Mouse (Mus musculus) kidney, postnatal 0 days (tissue): ENCODE measurements around the gene Acat3. TPM values are rescaled to one million over a fixed set of nuclear protein-coding genes. Genes with fewer than 3 reads are reported as not detected.
A peak's percentile ranks its signal among the peaks of the same experiment; 100 is the strongest.
"Not testable (repeated sequence)": the region's sequence is repeated elsewhere in the genome, so short reads cannot be mapped to it uniquely, and the experiment has no call there.

Experiments used
- ATAC-seq: fragments of 200-750 bp; cut with Nextera tagmentation; replicated peaks from 2 replicates; pipeline ENCODE4 v1.8.0; 2017; ENCODE audit warnings: low read depth, moderate number of reproducible peaks, moderate TSS enrichment, moderate library complexity; ENCODE audit not compliant: low FRiP score
- DNase-seq: peaks from one replicate; pipeline ENCODE4 v3.0.0-alpha.2; 2016; ENCODE audit warnings: low spot score
- H3K27ac ChIP-seq: fragments of 300-500 bp; sonication (generic); 2 replicates; pipeline ENCODE4 v1.5.1; 2014; ENCODE audit warnings: mild to moderate bottlenecking
- H3K27me3 ChIP-seq: fragments of 300-500 bp; sonication (generic); 2 replicates; pipeline ENCODE4 v1.6.1; 2014; ENCODE audit warnings: low read length, mixed read lengths; ENCODE audit not compliant: insufficient read depth
- H3K36me3 ChIP-seq: fragments of 300-500 bp; sonication (generic); 2 replicates; pipeline ENCODE4 v1.6.1; 2014; ENCODE audit warnings: low read length, mixed read lengths; ENCODE audit not compliant: insufficient read depth
- H3K4me1 ChIP-seq: fragments of 300-500 bp; sonication (generic); replicated peaks from 2 replicates; pipeline ENCODE4 v1.6.1; 2014; ENCODE audit warnings: antibody characterized with exemption, low read length, mixed read lengths; ENCODE audit not compliant: insufficient read depth
- H3K4me2 ChIP-seq: fragments of 300-500 bp; sonication (generic); 2 replicates; pipeline ENCODE4 v1.6.1; 2014; ENCODE audit warnings: mild to moderate bottlenecking, low read length, moderate library complexity, mixed read lengths
- H3K4me3 ChIP-seq: fragments of 300-500 bp; sonication (generic); replicated peaks from 2 replicates; pipeline ENCODE4 v1.5.1; 2014; ENCODE audit warnings: low read depth, low read length
- H3K9ac ChIP-seq: fragments of 300-500 bp; sonication (generic); 2 replicates; pipeline ENCODE4 v1.6.1; 2014; ENCODE audit warnings: low read depth, low read length
- H3K9me3 ChIP-seq: fragments of 300-500 bp; sonication (generic); replicated peaks from 2 replicates; pipeline ENCODE4 v1.6.1; 2016; ENCODE audit warnings: low read length, inconsistent platforms, mixed read lengths
- CTCF ChIP-seq: IDR thresholded peaks from 2 replicates; pipeline ENCODE4 v1.5.1; 2016; ENCODE audit warnings: antibody characterized with exemption, low read depth, mild to moderate bottlenecking, moderate library complexity
- WGBS: fragments of 180-500 bp; shearing (Covaris S2); extraction: QIAGEN DNeasy Blood & Tissue Kit; methylation state at CpG from one replicate; pipeline ENCODE4 v1.1.7; 2014; 5-methylcytosine and 5-hydroxymethylcytosine counted together
- polyA plus RNA-seq: library from polyadenylated mRNA; unstranded; fragments of >200 nt; fragmentation: Nextera tagmentation; extraction: Ambion mirVana; gene quantifications from 2 replicates; pipeline ENCODE4 v1.2.1, GENCODE M21; 2015

The Acat3 gene
- polyA plus RNA-seq, 1 experiment from 2014 or later: 4.4 TPM

GRCm38 (mm10) chr17:12963476-12963875 lies 23.1 kb upstream of the Acat3 start:
- Histone ChIP-seq H3K36me3 (0 out of 2 replicates have a peak, but pooled peaks cover 14% of the 10 kb centered on the region), H3K9ac (no peak overlapping the region), H3K9me3 (no peaks in the 10 kb centered on the region), H3K27me3 (no peaks in the 10 kb centered on the region), H3K27ac (no peak overlapping the region), H3K4me3 (no peak overlapping the region), H3K4me1 (0 out of 2 replicates have a peak, but pooled peaks cover 4% of the 10 kb centered on the region), H3K4me2 (no peak overlapping the region)
- 61% methylated on average over 3 of the region's 3 CpGs for WGBS
- TF ChIP-seq CTCF: no peak
- DNase-seq: peak; percentile 7
- no peak for ATAC-seq

GRCm38 (mm10) chr17:12960331-12960873 lies 20.0 kb upstream of the Acat3 start, which contains the start of gene Acat2:
Acat2 (minus strand) TSS chr17:12960747.
- WGBS: 0% methylated on average over 38 of the region's 42 CpGs
- peak; percentile 97 for DNase-seq
- peak within 1 kb of the TSS; percentile 31 for H3K9ac ChIP-seq
- no peak for TF ChIP-seq CTCF
- H3K4me2 ChIP-seq: peak within 1 kb of the TSS; percentile 65
- H3K27ac ChIP-seq: peak within 1 kb of the TSS; percentile 70; the same call in 1 of the 2 replicates
- peak; percentile 98 for ATAC-seq
- H3K9me3 ChIP-seq: no peaks in the 10 kb centered on the region
- H3K4me1 ChIP-seq: 0 out of 2 replicates have a peak, but pooled peaks cover 4% of the 10 kb centered on the region
- no peaks in the 10 kb centered on the region for H3K27me3 ChIP-seq
- H3K4me3 ChIP-seq: peak within 1 kb of the TSS; percentile 54
- 0 out of 2 replicates have a peak, but pooled peaks cover 3% of the 10 kb centered on the region for H3K36me3 ChIP-seq

DNA sequence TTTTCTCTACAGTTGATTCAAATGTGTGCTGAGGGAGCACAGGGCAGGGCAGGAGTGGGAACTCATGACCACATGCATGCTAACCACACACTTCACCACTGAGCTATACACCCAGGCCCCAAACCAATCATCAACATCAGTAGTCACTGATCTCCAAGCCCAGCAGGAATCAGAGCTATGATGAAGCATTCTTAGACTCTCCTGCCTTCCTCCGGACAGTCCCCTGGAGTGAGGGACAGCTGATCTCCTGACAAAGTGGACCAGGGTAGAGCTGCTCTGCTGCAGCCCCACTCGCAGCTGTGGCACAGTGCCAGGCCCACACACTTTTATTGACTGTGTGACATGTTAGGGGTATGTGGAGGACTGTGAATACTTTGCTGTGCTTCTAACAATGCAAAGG lies 19.0 kb upstream of the Acat3 start:
- WGBS: 21% methylated on average over 1 of the region's 2 CpGs
- H3K9ac ChIP-seq, H3K4me3 ChIP-seq, ATAC-seq, H3K27ac ChIP-seq, H3K4me2 ChIP-seq, H3K4me1 ChIP-seq, DNase-seq, H3K27me3 ChIP-seq, H3K9me3 ChIP-seq, H3K36me3 ChIP-seq: not testable (repeated sequence)

DNA sequence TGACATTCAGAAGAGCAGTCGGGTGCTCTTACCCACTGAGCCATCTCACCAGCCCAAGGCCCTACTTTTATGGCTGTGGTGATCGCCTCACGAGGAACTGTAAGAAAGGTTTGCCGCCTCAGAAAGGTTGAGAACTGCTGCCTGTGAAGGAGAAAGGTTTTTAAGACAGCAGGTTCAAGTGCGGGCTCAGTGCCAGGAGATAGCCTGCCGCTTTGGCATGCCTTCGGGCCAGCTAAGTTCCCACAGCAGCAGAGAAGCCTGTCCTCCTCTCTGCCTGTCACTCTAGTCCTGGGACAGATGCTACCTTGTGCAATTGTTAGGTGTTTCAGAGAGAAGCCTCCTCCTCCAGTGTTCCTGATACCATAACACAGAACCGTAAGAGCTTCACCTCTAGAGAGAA lies 16.3 kb upstream of the Acat3 start:
- no peaks in the 10 kb centered on the region for H3K9me3 ChIP-seq
- 0 out of 2 replicates have a peak, but pooled peaks cover 4% of the 10 kb centered on the region for H3K4me1 ChIP-seq
- no peak overlapping the region for H3K4me3 ChIP-seq
- H3K27me3 ChIP-seq: no peaks in the 10 kb centered on the region
- WGBS: 93% methylated on average over 8 of the region's 8 CpGs
- H3K27ac ChIP-seq: no peak overlapping the region
- H3K4me2 ChIP-seq: no peak overlapping the region
- H3K36me3 ChIP-seq: 0 out of 2 replicates have a peak, but pooled peaks cover 3% of the 10 kb centered on the region
- TF ChIP-seq CTCF: no peak
- ATAC-seq (no peak), DNase-seq (no peak)
- no peak overlapping the region for H3K9ac ChIP-seq

DNA sequence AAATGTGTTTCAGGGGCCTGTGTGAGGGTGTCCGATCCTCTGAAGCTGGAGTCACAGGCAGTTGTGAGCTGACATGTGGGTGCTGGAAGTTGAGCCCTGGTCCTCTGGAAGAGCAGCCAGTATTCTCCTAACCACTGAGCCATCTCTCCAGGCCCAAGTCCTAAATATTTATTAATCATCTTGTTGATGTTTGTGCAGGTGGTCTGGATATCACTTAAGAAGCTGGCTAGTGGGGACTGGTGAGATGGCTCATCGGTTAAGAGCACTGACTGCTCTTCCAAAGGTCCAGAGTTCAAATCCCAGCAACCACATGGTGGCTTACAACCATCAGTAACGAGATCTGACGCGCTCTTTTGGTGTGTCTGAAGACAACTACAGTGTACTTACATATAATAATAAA lies 9.3 kb upstream of the Acat3 start:
- Histone ChIP-seq H3K27me3 (no peaks in the 10 kb centered on the region), H3K9ac (no peak overlapping the region), H3K4me3 (no peak overlapping the region), H3K4me1 (no peaks in the 10 kb centered on the region), H3K27ac (no peak overlapping the region), H3K36me3 (peaks cover 28% of the 10 kb centered on the region), H3K9me3 (no peaks in the 10 kb centered on the region), H3K4me2 (no peak overlapping the region)
- ATAC-seq: no peak
- 91% methylated on average over 5 of the region's 5 CpGs for WGBS
- no peak for DNase-seq
- no peak for TF ChIP-seq CTCF

- Histone ChIP-seq H3K4me2 (no peak overlapping the region), H3K4me3 (no peak overlapping the region), H3K4me1 (no peaks in the 10 kb centered on the region), H3K9me3 (no peaks in the 10 kb centered on the region), H3K9ac (no peak overlapping the region), H3K27ac (no peak overlapping the region), H3K36me3 (peaks cover 16% of the 10 kb centered on the region; the same call in 1 of the 2 replicates), H3K27me3 (no peaks in the 10 kb centered on the region)
- ATAC-seq: no peak
- 94% methylated on average over 6 of the region's 6 CpGs for WGBS
- TF ChIP-seq CTCF: no peak
- no peak for DNase-seq
Measured at GRCm38 (mm10) chr17:12942459-12943162, 2.2 kb upstream of the Acat3 start.
